Mouse (Mus musculus) heart, adult 2 months (tissue): ENCODE measurements around the gene Vps8. TPM values are rescaled to one million over a fixed set of nuclear protein-coding genes. Genes with fewer than 3 reads are reported as not detected.

ENCODE experiments used
- DNase-seq, 2 experiments: peaks; one replicate each; pipeline ENCODE4 v3.0.0; 2021
- H3K27ac ChIP-seq: fragments of 200-600 bp; 2 replicates; pipeline ENCODE4 v1.8.1; 2022
- H3K27me3 ChIP-seq: fragments of 200-500 bp; 2 replicates; pipeline ENCODE4 v1.6.1; 2012; ENCODE audit warnings: mild to moderate bottlenecking, low read length, inconsistent platforms, mixed read lengths; ENCODE audit not compliant: control insufficient read depth, insufficient read depth
- H3K36me3 ChIP-seq: fragments of 200-500 bp; 2 replicates; pipeline ENCODE4 v1.6.1; 2012; ENCODE audit warnings: low read length, inconsistent platforms; ENCODE audit not compliant: control insufficient read depth, insufficient read depth
- H3K4me1 ChIP-seq: fragments of 200-500 bp; 2 replicates; pipeline ENCODE4 v1.6.1; 2011; ENCODE audit warnings: low read length; ENCODE audit not compliant: control insufficient read depth, insufficient read depth
- H3K4me3 ChIP-seq: fragments of 200-600 bp; 2 replicates; pipeline ENCODE4 v1.8.1; 2022
- H3K79me2 ChIP-seq: fragments of 200-500 bp; replicated peaks from 2 replicates; pipeline ENCODE4 v1.6.1; 2012; ENCODE audit warnings: mild to moderate bottlenecking, inconsistent platforms, low read length, moderate library complexity, mixed read lengths; ENCODE audit not compliant: control insufficient read depth, insufficient read depth
- H3K9ac ChIP-seq: fragments of 200-500 bp; 2 replicates; pipeline ENCODE4 v1.6.1; 2012; ENCODE audit warnings: low read depth, mild to moderate bottlenecking, control low read depth, inconsistent platforms, low read length, mixed read lengths
- CTCF ChIP-seq: fragments of 200-600 bp; IDR thresholded peaks from 2 replicates; pipeline ENCODE4 v1.8.1; 2022; ENCODE audit warnings: antibody characterized with exemption, mild to moderate bottlenecking, moderate library complexity
- EP300 ChIP-seq: fragments of 200-500 bp; IDR thresholded peaks from 2 replicates; pipeline ENCODE4 v1.6.1; 2011; ENCODE audit warnings: low read depth, low read length, control low read depth; ENCODE audit not compliant: insufficient read depth
- POLR2A ChIP-seq: fragments of 200-500 bp; IDR thresholded peaks from 2 replicates; pipeline ENCODE4 v1.6.1; 2011; ENCODE audit warnings: mild to moderate bottlenecking, low read depth, low read length, control low read depth; ENCODE audit not compliant: insufficient read depth
- whole genome bisulfite sequencing: fragments of 180-500 bp; shearing (Covaris S2); methylation state at CpG from one replicate; pipeline ENCODE4 v1.1.7; 2018; 5-methylcytosine and 5-hydroxymethylcytosine counted together
- intact Hi-C: fragments of 180-260 bp; cut with DNase I; formaldehyde crosslinking; loops from one replicate; pipeline ENCODE4 v1.15.1; 2025
- polyA plus RNA-seq: library from polyadenylated mRNA; depleted of rRNA; stranded (reverse); fragments of >200 nt; gene quantifications from 2 replicates; pipeline ENCODE4 v1.2.3, GENCODE M21; 2012
- total RNA-seq, 2 experiments: library from RNA; stranded (reverse); gene quantifications; 2 replicates each; pipeline ENCODE4 v1.2.3; 2021

Gene Vps8
- total and polyA plus RNA-seq, 3 experiments, result 14.0 to 25.5 (median 24.1) TPM

GRCm38 (mm10) chr16:21465868-21466267 is 43.0 kb downstream of the Vps8 start:
- Histone ChIP-seq H3K79me2 (no peaks in the 10 kb centered on the region), H3K27me3 (no peaks in the 10 kb centered on the region), H3K36me3 (no peaks in the 10 kb centered on the region), H3K4me1 (no peaks in the 10 kb centered on the region), H3K27ac (no peak overlapping the region), H3K9ac (no peak overlapping the region), H3K4me3 (no peak overlapping the region)
- WGBS, result 71% methylated on average over 8 of the region's 8 CpGs
- TF ChIP-seq CTCF, result no peak
- no peak for DNase-seq
- intact Hi-C loops, result no loop called here

GRCm38 (mm10) chr16:21470416-21470815 is 47.5 kb downstream of the Vps8 start:
- 94% methylated on average over 4 of the region's 4 CpGs for WGBS
- intact Hi-C loops, result no loop called here
- DNase-seq, result no peak

GRCm38 (mm10) chr16:21477074-21477473 is 54.2 kb downstream of the Vps8 start:
- H3K36me3 ChIP-seq, result no peaks in the 10 kb centered on the region
- WGBS, result 91% methylated on average over 4 of the region's 4 CpGs
- no peak overlapping the region for H3K27ac ChIP-seq
- no peaks in the 10 kb centered on the region for H3K27me3 ChIP-seq
- TF ChIP-seq EP300, result no peak
- no peak for TF ChIP-seq CTCF
- TF ChIP-seq POLR2A, result no peak
- intact Hi-C loops, result no loop called here
- H3K9ac ChIP-seq, result no peak overlapping the region
- H3K4me3 ChIP-seq, result no peak overlapping the region
- H3K4me1 ChIP-seq, result no peaks in the 10 kb centered on the region
- no peak for DNase-seq
- H3K79me2 ChIP-seq, result no peaks in the 10 kb centered on the region

More at GRCm38 (mm10) chr16:21470416-21470815, 47.5 kb downstream of the Vps8 start:
- no peak for TF ChIP-seq EP300
- peak; percentile 66 for TF ChIP-seq CTCF
- no peak for TF ChIP-seq POLR2A
- Histone ChIP-seq H3K27me3 (no peaks in the 10 kb centered on the region), H3K4me3 (no peak overlapping the region), H3K9ac (no peak overlapping the region), H3K36me3 (no peaks in the 10 kb centered on the region), H3K79me2 (no peaks in the 10 kb centered on the region), H3K27ac (no peak overlapping the region), H3K4me1 (no peaks in the 10 kb centered on the region)

- no peaks in the 10 kb centered on the region for H3K4me1 ChIP-seq
- no peaks in the 10 kb centered on the region for H3K79me2 ChIP-seq
- 89% methylated on average over 9 of the region's 9 CpGs for WGBS
- no peaks in the 10 kb centered on the region for H3K36me3 ChIP-seq
- intact Hi-C loops, result no loop called here
- no peak overlapping the region for H3K27ac ChIP-seq
- TF ChIP-seq POLR2A (no peak), CTCF (no peak), EP300 (no peak)
- H3K9ac ChIP-seq, result no peak overlapping the region
- no peak overlapping the region for H3K4me3 ChIP-seq
- H3K27me3 ChIP-seq, result no peaks in the 10 kb centered on the region
- DNase-seq, result no peak
These were observed 55.5 kb downstream of the Vps8 start for GRCm38 (mm10) chr16:21478376-21478775.

- WGBS, result 77% methylated on average over 5 of the region's 5 CpGs
- intact Hi-C loops, result no loop called here
- Histone ChIP-seq H3K36me3 (no peaks in the 10 kb centered on the region), H3K4me1 (no peaks in the 10 kb centered on the region), H3K27me3 (no peaks in the 10 kb centered on the region), H3K79me2 (no peaks in the 10 kb centered on the region), H3K27ac (no peak overlapping the region), H3K4me3 (no peak overlapping the region), H3K9ac (no peak overlapping the region)
- peak in 1 of 2 experiments; percentile 25 for DNase-seq
- TF ChIP-seq POLR2A (no peak), CTCF (no peak), EP300 (no peak)
These were observed 60.9 kb downstream of the Vps8 start for GRCm38 (mm10) chr16:21483803-21484202.

GRCm38 (mm10) chr16:21485716-21486115 is 62.8 kb downstream of the Vps8 start:
- H3K9ac ChIP-seq, result no peak overlapping the region
- no peaks in the 10 kb centered on the region for H3K79me2 ChIP-seq
- H3K27ac ChIP-seq, result no peak overlapping the region
- intact Hi-C loops, result loop anchor here (2.0 to 5.0 kb wide), 2 partner anchors 243 to 327 kb away; no protein-coding TSS in a partner anchor
- H3K4me1 ChIP-seq, result no peaks in the 10 kb centered on the region
- H3K4me3 ChIP-seq, result no peak overlapping the region
- TF ChIP-seq POLR2A, result no peak
- TF ChIP-seq CTCF, result no peak
- TF ChIP-seq EP300, result no peak
- no peaks in the 10 kb centered on the region for H3K27me3 ChIP-seq
- WGBS, result 69% methylated on average over 5 of the region's 5 CpGs
- DNase-seq, result no peak
- H3K36me3 ChIP-seq, result no peaks in the 10 kb centered on the region
